Mouse (Mus musculus) pancreas, adult 10 weeks (tissue): Measurements from ENCODE around the gene Zfp146. TPM values are rescaled to one million over a fixed set of nuclear protein-coding genes. Genes with fewer than 3 reads are reported as not detected.

Experiments
- polyA plus RNA-seq: library from polyadenylated mRNA; stranded (reverse); fragments of 350-450 nt; fragmentation: Illumina TruSeq; extraction: RNeasy Lipid Tissue Mini Kit (QIAGEN cat#74804); gene quantifications from one replicate; pipeline ENCODE4 v1.2.3, GENCODE M21; 2015; ENCODE audit warnings: low read depth, low replicate concordance; ENCODE audit not compliant: insufficient read depth

Gene Zfp146
- polyA plus RNA-seq = 8.6 TPM

GRCm38 (mm10) chr7:30169583-30170282 lies at the start of gene Zfp146:
Gene Zfp146 (minus strand): TSS chr7:30169750.

GRCm38 (mm10) chr7:30198481-30198971 lies 29.0 kb upstream of the Zfp146 start, which contains the start of gene Capns1:
Gene Capns1 (minus strand): TSS chr7:30198811.

GRCm38 (mm10) chr7:30183879-30184289 lies 14.3 kb upstream of the Zfp146 start, which contains the start of gene Cox7a1:
Gene Cox7a1 (plus strand): TSS chr7:30184144.

GRCm38 (mm10) chr7:30121308-30122187 lies 48.0 kb downstream of the Zfp146 start, which contains the start of gene Zfp382:
Gene Zfp382 (plus strand): TSS chr7:30121942.

Other genes with a start within 250 kb of the Zfp146 start
- gene Zfp74, start 215.7 kb downstream of the Zfp146 start, polyA plus RNA-seq = 2.8 TPM
- 2.1 TPM for gene Zfp568, start 185.8 kb downstream of the Zfp146 start, polyA plus RNA-seq
- gene Zfp14, start 118.4 kb downstream of the Zfp146 start, polyA plus RNA-seq = 2.0 TPM
- 0.46 TPM for gene Zfp82, start 96.8 kb downstream of the Zfp146 start, polyA plus RNA-seq
- gene Gm26920, start 79.3 kb downstream of the Zfp146 start, polyA plus RNA-seq = not detected
- 1.6 TPM for gene Zfp566, start 79.2 kb downstream of the Zfp146 start, polyA plus RNA-seq
- gene Zfp260, start 75.0 kb downstream of the Zfp146 start, polyA plus RNA-seq = 13.3 TPM
- 0.52 TPM for gene Zfp382, start 47.8 kb downstream of the Zfp146 start, polyA plus RNA-seq
- gene Cox7a1, start 14.4 kb upstream of the Zfp146 start, polyA plus RNA-seq = 5.2 TPM
- gene Capns1, start 29.1 kb upstream of the Zfp146 start, polyA plus RNA-seq = 105 TPM
- gene Polr2i, start 62.2 kb upstream of the Zfp146 start, polyA plus RNA-seq = 17.6 TPM
- gene Tbcb, start 62.5 kb upstream of the Zfp146 start, polyA plus RNA-seq = 22.9 TPM
- gene Ovol3, start 66.0 kb upstream of the Zfp146 start, polyA plus RNA-seq = not detected
- not detected for gene Thap8, start 110.3 kb upstream of the Zfp146 start, polyA plus RNA-seq
- gene Wdr62, start 110.7 kb upstream of the Zfp146 start, polyA plus RNA-seq = 1.3 TPM
- gene Clip3, start 122.0 kb upstream of the Zfp146 start, polyA plus RNA-seq = 6.7 TPM
- gene Alkbh6, start 139.0 kb upstream of the Zfp146 start, polyA plus RNA-seq = 10.9 TPM
- 122 TPM for gene Syne4, start 145.1 kb upstream of the Zfp146 start, polyA plus RNA-seq
- not detected for gene E130208F15Rik, start 152.0 kb upstream of the Zfp146 start, polyA plus RNA-seq
- gene Sdhaf1, start 154.1 kb upstream of the Zfp146 start, polyA plus RNA-seq = 3.9 TPM
- gene Lrfn3, start 193.0 kb upstream of the Zfp146 start, polyA plus RNA-seq = 2.2 TPM
- 19.8 TPM for gene Tyrobp, start 244.0 kb upstream of the Zfp146 start, polyA plus RNA-seq